Mouse (Mus musculus) stomach, postnatal 0 days (tissue): Measurements from ENCODE around the gene Sec1.

Source experiments
- CTCF ChIP-seq: IDR thresholded peaks from 2 replicates; pipeline ENCODE4 v1.5.1; 2016; ENCODE audit warnings: antibody characterized with exemption, low read depth, mild to moderate bottlenecking, moderate library complexity
- EP300 ChIP-seq: optimal IDR thresholded peaks from 2 replicates; pipeline ENCODE3; 2016; ENCODE audit warnings: antibody characterized with exemption

- no peak for TF ChIP-seq EP300
- no peak for TF ChIP-seq CTCF
Observed at GRCm38 (mm10) chr7:45716460-45716857, 22.3 kb upstream of the Sec1 start.
